Mouse (Mus musculus) megakaryocyte, adult 5-6 weeks (primary cell): ENCODE measurements around the gene Nxnl1. TPM values are rescaled to one million over a fixed set of nuclear protein-coding genes. Genes with fewer than 3 reads are reported as not detected.
A peak's percentile ranks its signal among the peaks of the same experiment; 100 is the strongest.
"Not testable (repeated sequence)": the region's sequence is repeated elsewhere in the genome, so short reads cannot be mapped to it uniquely, and the experiment has no call there.

Source experiments
- ATAC-seq: 2 replicates; pipeline ENCODE4 v1.8.0; 2016; ENCODE audit warnings: mild to moderate bottlenecking, inconsistent platforms; ENCODE audit not compliant: poor library complexity, severe bottlenecking
- total RNA-seq, 2 experiments: library from RNA; stranded (forward) in 1 of 2; stranded (reverse) in 1 of 2; fragments of 153-499, 151-499 nt in 1 of 2; fragments of 221-1000, 200-1000 nt in 1 of 2; gene quantifications; 2 replicates each; pipeline versions ENCODE4 v1.2.3 to v1.2.4; 2015 to 2017

Gene Nxnl1
- total RNA-seq, 2 experiments from 2014 or later = 0.11 TPM; not detected in 1

DNA sequence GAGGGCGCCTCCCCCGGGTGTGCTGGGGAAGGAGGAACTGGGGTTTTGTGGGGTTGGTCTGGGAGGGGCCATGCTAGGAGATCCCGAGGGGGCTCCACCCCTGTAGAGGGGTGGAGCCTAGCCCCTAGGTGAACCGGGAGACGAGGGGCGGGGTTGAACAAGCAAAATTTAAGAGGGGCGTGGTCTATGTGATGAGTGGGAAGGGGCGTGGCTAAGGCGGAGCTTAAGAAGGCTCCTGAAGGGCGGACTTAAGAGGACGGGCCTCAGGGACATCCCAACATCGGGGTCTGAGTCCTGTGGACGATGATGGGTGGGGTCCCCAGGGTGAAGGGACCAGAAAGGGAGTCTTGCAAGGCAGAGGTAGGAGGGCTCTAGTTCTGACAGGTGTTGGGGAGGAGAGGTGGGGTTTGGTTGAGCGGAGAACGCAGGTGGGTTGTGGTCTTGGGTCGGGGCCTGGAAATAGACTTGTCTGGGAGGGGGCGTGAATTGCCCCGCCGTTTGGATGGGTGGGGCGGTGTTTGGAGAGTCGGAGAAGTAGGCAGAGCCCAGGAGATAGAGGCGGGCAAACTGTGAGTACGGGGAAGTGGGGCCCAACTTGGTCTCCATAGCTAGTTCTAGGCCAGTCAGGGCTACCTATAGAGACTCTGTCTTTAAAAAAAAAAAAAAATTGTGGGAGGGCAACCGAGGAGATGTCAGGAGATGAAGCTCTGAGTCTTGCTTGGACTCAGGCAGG, 7.3 kb downstream of the Nxnl1 start:
- ATAC-seq = peak; percentile 58

DNA sequence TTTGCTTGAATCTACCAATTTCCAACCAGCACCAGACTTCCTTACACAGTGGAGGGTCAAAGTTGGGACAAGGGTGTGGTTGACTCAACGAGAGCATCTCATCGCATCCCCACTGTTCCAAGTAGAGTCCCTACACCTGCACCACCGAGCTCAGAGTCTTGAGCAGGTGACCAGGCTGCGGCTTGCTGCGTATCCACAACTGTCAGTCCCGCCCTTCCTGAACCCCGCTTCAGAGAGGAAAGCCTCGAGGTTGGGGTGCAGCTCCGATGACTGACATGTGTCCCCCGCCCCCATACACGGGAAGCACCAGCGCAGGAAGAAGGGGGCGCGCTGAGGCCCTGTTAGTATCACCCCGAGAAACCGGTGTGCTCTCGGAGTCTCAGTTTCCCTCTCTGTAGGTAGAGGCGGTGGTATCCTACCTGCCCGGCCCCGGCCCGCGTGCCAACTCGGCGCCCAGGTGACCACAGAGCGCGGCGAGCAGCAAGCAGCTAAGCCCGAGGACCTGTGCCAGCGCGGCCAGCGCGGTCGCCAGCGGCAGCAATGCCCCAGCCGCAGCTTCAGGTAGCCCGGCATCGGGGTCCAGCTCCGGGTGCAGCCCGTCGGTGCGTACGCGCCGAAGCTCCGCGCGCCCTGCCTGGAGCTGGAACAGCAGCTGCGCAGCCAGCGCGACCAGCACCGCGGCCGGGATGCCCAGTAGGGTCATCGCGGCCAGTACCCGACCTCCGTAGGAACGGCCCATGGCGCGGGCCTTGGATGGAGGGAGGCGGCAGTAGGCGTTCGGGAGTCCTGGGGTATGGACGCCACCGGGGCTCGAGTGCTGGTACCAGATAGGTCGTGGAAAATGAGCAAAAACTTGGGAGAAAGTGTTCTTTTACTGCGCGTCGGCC, 8.1 kb downstream of the Nxnl1 start, which contains the start of gene Tmem221:
Gene Tmem221, minus strand, starts transcription at position 801 of the 887 bp plus-strand sequence.
- ATAC-seq = no peak

DNA sequence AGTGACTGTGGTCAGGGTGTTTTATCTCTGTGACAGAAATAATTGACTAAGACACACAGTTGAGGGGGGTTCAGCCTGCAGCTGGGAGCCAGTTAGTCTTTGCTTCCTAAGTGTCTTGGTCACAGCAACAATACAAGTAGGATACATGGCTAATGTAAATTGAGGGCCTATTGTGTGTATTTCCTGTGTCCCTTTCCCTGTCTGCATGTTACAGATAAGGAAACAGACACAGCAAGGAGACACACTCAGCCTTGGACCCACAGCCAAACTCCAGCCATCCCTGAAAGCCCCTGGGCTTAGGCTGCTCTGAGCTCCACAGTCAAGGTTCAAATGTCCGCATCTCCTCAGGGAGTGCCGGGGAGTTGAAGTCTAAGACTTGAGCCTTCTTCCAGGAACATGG, 11.8 kb downstream of the Nxnl1 start:
- ATAC-seq = no peak

DNA sequence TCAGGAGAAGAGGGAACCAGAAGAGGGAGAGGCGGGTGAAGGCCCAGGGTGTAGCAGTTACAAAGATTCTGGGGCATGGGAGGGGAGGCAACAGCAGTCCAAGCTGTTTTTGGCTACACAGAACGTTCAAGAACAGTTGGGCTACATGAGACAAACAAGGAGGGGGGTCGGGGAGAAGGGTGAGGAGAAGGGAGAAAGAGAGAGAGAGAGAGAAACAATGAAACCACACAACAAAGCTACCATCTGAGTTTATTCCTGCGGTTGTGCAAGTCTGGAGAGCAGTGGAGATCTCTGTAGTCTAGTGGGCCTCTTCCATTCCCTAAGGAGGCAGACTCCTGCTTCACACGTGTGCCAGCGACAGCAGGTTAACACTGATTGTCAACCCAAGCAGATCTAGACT, 12.4 kb downstream of the Nxnl1 start:
- ATAC-seq = no peak

DNA sequence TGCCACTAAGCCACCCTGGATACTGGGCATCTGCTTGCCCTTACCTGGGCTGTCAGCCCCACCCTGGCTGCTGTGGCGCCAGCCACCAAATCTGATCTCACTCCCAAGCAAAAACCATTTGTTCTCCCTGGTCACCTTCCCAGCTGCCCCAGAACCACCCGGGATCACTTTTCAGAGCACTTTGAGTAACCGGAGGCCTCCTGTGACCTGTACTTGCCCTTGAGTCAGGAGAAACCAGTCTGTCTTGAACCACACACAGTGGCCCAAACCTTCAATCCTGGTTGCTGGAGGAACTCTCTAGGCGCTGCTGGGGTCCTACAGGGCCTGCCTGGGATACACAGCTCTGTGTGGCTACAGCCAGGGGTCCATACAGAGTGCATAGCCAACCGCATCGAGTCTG, 13.6 kb downstream of the Nxnl1 start:
- ATAC-seq = no peak

DNA sequence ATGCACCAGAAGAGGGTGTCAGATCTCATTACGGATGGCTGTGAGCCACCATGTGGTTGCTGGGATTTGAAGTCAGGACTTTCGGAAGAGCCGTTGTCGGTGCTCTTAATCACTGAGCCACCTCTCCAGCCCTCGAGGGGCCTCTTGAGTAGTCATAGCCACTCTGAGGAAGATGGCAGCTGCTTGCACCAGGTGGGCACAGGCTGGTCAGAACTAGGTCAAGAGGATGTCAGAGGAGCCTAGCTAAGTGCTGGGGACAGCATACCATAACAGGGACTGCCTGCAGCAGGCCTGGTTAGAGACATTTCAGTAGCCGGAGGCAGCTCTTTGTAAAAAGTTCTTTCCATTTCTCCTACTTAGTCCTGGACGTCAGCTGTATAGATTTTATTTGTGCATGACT, 15.6 kb downstream of the Nxnl1 start:
- ATAC-seq = no peak

DNA sequence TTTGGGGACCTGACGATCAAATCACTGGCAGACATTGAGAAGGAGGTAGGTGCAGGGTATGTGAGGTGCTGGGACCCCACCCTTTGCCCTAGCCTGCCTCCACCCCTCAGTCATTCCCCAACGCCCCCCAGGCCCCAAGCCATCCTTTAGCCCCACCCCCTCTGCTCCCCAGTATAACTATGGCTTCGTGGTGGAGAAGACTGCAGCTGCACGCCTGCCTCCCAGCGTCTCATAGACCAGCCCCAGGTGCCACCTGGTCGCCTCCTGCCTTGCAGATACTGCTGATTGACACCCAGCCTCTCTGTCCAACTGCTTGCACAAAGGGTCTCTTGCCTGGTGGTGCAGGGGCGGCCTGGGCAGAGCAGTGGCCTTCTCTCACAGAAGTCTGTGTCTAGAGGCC, 18.8 kb downstream of the Nxnl1 start:
- no peak for ATAC-seq

DNA sequence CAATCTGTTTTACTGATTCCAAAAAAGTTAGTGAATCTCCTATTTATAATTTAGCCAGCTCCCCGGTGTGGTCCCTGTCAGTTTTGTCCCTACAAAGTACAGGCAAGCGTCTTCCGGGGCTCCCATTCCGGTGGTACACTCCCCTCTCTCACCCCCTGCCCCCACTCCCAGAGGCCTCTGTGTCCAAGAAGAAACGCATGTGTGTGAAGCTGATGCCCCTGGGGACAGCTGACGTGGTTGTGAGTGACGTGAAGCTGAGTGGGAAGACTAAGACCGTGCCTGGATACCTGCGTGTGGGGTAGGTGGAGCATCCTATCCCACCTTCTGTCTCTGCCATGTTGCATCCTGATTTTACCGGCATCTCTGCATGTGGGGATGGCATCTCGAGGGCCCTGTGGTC, 21.3 kb downstream of the Nxnl1 start:
- no peak for ATAC-seq

DNA sequence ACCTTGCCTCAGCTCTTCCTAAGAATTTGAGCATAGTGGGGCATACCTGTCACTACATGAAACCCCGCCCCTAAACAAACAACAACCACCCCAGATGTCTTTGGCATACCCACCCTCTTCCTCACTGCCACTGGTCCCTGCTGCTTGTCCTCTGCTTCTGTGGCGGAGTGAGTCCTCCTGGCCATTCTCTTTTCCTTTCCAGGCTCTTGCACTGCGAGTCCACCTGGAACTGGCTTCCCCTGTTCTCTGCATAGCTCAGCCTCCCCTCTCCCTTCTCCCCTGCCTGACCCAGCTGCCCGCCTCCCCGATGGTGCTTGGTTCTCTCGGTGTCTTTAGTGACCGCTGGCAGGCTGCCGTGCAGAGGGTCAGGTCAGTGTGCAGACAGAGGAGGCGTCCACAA, 22.6 kb downstream of the Nxnl1 start:
- ATAC-seq = no peak

DNA sequence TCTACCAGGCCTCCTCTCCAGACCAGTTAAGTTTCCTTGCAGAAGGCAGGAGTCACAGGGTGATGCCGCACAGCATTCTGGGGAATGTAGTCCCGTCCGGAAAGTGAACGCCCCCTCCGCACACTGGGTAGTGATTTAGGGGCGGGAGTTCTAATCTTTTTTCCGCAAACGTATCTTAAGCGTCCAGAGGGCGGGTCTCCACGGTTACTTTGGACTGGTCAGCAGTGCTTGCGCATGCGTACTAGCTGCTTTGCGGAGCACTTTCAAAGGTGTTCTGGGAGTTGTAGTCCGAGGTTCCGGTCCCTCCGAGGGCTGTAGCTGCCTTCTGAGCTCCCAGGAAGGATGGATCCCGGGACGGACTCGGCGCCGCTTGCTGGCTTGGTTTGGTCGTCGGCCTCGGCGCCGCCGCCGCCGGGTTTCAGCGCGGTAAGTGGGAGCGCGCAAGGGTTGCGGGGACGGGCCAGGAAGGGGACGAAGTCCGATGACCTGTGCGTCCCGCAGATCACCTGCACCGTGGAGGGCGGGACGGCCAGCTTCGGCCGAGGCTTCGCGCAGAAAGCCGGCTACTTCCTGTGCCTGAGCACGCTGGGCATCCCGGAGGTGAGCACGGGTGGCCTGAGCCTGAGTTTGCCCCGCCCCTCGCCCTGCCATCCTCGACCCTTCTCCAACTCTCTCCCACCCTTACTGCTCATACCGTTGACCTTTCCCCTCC, 23.6 kb downstream of the Nxnl1 start, which contains the start of gene Mvb12a:
Gene Mvb12a, plus strand, starts transcription at position 291 of the 712 bp plus-strand sequence.
- ATAC-seq = peak; percentile 97

DNA sequence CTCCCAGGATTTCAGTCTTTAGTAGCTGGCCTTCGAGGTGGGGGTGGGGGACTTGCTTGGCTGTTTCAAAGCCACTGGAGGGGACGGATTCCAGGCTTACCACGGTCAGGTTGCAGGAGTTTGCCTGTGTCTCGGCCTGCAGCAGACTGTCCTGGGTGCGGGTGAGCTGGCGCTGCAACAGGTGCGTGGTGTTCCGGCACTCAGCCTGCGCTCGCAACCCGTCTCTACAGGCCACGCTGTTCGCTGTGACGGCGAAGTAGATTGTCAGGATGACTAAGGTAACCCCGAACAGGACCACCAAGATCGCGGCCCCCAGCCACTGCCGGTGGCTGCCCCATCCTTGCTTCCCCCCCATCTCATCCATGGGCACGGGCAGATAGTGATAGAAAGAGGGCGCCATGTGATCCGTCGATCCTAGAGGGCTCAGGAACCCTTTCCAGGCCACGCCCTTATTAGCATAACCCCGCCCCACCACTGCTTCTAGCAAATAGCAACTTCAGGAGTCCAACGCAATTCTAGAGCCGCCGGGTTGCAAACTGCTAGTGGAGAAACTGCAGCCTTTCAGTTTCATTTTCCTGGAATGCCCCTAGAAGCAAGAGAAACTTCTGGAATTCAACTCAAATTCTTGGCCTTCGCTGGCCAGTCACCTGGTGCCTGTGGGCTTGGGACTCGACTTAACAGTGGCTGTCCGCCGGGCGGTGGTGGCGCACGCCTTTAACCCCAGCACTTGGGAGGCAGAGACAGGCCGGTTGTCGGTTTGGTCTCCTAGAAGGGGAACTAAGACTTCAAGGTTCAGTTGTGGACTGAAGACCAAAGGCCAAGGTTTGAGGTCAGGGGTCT, 29.2 kb downstream of the Nxnl1 start, which contains the start of gene Bst2:
Gene Bst2, minus strand, starts transcription at position 429 of the 840 bp plus-strand sequence.
- ATAC-seq = peak; percentile 96

DNA sequence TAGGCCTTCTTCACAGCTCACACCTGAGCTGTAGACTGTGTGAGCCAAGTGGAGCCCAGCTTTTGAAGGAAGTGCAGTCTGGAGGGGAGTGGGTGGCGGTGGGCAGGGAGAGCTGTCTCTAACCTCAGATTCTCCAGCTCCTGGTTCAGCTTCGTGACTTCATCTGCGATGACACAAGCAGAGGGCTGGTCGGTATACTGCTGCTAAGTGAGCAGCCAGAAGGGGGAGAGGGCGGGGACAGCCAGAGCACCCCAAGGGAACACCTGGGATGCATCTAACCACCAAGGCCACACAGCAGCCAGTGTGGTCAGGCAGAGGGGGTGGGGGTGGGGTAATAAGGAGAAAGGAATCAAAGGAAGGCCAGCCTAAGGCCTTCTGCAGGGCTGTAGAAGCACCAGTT, 30.7 kb downstream of the Nxnl1 start:
- no peak for ATAC-seq

DNA sequence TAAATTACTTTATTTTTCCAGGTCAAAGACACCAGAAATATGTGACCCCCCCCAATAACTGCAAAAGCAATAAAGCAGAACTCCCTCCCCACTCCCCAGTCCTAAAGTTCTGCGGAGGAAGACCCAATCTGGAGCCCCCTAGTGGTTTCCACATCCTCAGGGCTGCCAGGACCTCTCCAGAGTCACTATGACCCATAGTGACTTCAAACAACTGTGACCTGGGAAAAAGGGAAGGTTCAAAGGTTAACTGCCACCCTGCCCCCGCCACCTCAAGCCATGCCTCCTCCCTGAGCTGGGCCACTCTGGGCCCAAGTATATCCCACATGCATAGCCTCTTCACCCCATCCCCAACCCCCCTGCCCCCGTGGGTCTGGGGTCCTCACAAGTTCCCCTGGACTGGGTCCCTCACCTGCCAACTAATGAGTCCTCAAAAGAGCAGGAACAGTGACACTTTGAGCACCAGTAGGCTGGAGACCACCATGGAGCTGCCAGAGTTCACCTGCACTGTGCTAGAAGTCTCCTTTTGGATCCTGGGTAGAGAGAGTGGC, 32.1 kb downstream of the Nxnl1 start:
- no peak for ATAC-seq

DNA sequence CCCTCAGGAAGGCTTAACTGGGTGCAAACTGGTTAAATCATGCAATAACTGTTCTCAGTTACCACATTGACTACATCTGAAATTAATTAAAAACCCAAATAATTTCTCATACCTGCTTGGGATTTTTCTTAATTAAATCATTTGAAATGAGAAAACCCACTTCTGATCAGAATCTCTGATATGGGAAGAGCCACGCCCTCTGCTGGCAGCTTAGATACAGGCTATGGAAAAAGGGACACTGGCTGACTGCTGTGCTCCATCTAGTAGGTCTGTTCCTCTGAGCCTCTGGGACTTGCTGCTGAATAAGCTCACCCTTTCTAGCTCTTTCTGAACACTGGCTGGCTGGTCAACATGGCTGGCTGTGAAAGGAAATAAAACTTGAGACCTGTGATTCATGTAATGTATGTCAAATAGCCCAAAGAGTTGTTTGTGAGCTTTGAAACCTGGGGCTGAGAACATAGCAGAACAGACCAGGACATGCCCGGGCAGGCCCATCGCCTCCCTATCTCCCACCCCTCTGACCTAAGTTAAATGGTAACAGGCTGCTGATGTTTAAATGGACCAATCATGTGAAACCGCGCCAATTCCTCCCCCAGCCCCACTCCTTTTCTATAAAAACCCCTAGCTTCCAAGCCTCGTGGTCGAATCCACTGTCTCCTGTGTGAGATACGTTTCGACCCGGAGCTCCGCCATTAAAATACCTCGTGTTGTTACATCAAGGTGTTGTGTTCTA, 35.5 kb downstream of the Nxnl1 start:
- not testable (repeated sequence) for ATAC-seq

DNA sequence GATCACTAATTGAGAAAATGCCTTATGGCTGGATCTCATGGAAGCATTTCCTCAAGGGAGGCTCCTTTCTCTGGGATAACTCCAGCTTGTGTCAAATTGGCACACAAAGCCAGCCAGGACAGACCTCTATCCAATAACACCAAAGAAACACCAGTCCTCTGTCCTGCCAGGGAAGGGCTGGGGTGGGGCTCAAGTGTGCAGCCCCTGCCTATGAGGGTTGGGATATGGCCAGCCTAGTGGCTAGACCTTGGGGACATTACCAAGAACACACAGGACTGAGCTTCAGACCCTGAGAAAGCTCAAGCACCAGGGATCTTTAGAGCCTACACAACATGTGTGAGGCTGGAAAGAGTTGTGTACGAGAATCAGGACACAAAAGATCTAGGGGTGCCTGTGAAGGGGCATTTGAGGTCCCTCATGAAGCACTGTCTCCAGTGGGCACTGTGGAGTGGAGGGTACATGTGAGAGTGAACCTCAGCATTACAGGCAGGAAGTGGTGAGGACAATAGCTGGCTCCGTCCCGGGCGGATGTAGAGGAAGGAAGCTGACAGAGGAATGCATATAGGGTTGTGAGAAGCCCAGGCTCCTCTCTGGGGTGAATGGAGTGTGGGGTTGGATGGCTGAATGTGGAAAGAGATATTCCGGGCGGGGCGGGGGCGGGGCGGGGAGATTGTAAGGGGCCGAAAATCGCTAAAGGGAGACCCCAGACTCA, 37.9 kb downstream of the Nxnl1 start:
- ATAC-seq = peak; percentile 80

DNA sequence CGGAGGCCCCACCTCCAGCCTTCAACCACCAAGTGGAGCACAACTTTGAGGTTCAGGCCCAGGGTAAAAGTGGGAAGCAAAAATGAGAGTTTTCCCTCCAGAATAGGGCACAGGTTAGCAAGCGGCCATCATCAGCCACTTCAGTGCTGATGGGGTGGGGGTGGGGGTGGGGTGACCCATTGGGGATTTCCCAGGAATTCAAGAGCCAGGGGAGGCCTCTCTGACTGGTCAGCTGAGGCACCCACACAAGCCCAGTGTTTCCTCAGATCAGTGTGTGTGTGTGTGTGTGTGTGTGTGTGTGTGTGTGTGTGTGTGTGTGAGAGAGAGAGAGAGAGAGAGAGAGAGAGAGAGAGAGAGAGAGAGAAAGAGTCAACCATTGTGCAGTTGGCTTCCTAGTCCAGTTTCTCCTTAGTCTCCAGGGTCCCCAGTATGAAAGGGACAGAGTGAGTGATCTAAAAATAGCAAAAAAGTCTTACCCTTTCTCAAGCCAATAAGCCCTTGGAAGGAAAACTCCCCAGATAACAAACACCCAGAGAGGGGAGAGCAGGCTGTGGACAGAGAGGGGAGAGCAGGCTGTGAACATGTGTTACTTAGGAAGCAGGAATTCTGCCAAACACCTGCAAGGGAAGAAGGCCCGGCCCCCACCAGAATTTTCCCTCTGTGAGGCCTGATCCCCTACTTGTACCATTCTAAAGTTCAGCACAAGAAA, 39.1 kb downstream of the Nxnl1 start:
- no peak for ATAC-seq

DNA sequence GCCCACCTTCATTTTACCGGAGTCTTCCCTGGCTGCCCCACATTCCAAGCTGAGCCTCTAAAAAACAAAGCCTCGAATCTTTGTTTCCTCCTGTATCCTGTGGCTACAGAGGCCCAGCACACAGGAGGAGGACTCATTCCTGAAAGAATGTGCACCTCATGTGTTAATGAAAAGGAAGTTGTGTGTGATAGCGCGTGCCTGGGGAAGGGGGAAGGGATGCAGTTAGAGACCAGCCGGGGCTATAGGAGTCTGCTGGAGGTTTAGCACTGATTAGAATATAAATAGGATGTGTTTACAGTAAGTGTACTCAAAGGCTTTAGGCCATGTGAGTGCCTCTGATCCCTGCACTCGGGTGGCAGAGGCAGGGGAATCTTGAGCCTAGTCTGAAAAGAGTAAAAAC, 40.1 kb downstream of the Nxnl1 start:
- ATAC-seq = no peak
